Mouse (Mus musculus) lung, postnatal 0 days (tissue): ENCODE data around the gene Gm37240.

Source experiments
- CTCF ChIP-seq: IDR thresholded peaks from 2 replicates; pipeline ENCODE4 v1.5.1; 2016; ENCODE audit warnings: antibody characterized with exemption, mild to moderate bottlenecking
- EP300 ChIP-seq: IDR thresholded peaks from 2 replicates; pipeline ENCODE4 v1.6.1; 2016; ENCODE audit warnings: antibody characterized with exemption, mild to moderate bottlenecking, control low read depth

DNA sequence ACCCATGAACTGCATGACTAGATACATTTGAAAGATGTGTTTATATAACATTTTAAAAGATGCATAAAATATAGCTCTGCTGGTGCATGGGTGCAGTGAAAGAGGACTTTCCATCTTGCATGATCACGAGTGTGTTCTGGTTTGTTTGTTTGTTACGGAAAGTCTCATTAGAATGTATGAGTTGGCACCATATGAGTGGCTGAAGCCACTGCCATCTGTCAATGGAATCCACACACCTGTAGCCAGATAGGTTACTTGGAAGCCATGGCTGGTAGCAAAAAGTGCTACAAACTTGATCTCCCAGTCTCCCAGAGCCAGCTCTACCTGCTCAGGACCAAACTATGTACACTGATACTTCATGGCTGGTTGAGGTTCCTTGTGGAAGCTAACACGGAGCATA is 231.8 kb downstream of the Gm37240 start:
- TF ChIP-seq CTCF = no peak
- TF ChIP-seq EP300 = no peak
